Mouse (Mus musculus): ENCODE data around the gene Brca2.

Gene Brca2

DNA sequence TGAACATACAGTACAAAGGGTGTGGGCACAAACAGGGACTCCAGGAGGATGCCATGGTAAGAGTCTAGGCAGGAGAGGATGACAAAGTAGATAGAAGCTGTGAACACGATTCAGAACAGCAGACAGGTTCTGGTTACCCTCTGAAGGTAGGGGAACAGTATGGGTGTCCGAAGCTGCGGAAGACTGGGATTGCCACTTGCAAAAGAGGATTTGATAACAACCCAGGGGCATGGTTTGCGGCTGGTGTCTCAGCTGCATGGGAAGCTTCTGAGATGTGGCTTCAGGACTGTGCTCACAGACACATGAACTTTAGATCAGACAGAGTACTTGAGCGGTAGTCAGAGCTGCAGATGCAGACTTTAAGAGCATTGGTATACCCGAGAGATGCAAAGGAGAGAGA, 42.0 kb downstream of the Brca2 start:
- DNase-seq (ENCODE audit: low read depth, low spot score), result no peak

DNA sequence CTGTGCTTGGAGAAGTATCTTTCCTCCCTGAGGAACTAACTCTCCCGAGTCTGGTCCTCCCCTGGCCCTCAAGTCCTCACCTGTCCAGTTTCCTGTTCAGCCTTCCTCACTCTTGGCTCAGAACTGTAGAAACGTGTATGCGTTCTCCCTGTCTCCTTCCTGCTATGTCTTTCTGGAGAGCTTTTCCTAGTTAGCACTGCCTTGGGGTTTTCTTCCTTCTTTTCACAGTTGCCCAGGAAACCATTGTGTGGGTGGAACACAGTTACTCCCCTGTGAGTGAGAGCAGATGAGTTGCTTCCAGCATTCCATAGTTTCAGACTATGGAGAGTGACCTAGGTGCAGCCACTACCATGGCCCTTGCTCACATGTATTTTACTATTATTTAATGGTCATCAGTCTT, 43.8 kb downstream of the Brca2 start:
- no peak for DNase-seq (ENCODE audit: low read depth, low spot score)

- no peak for DNase-seq (ENCODE audit: low read depth, low spot score)
Measured at GRCm38 (mm10) chr5:150566971-150567370, 44.5 kb downstream of the Brca2 start.

DNA sequence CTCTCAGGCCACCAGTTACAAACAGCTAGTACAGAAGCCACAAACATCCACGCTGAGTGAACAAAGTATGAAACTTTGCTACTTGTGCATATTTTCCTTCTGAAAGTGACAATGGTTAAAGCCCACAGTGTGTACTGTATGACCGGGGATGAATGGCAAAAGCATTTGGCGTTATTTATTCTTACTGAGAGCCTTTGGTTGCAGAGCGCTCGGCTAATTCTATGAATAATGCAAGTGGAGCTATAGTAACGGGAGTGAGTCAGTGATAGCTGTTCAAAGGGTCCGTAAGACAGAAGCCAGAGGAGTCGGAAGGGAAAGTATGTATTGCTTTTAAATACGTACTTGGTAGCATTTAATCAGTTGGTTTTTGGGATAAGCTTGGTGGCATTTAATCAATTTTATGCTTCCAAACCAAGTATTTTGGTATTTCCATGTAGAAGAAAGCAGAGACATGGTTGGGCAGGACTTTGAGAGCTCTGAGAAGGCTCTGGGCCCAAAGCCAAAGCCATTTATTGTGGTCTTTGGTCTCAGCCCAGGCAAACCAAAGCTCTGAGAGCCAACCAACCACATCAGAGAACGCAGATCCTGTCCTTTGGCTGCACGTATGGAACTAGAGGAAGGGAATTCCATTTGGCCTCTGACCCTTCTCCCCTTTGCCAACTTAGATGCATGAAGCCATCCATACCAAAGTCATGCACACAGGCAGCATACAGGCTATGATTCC, 48.2 kb downstream of the Brca2 start:
- no peak for DNase-seq (ENCODE audit: low read depth, low spot score)

DNA sequence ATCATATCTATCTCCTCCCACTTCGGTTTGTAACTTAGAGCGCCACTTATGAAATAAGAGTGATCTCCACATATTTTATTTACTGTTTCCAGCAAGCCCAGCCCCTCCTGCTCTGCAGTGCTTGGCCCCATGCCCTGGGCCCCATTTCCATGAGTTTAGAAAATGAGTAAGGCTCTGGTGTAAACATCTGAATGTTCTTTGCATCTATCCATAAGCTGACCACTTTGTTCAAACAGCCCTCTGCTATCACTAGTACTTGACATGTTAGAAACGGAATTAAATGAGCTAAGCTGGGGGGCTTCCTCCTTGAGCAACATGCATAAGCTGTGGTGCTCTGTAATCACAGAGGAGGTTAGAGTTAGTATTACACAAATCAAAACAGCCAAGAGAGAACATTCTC, 52.0 kb downstream of the Brca2 start:
- no peak for DNase-seq (ENCODE audit: low read depth, low spot score)

DNA sequence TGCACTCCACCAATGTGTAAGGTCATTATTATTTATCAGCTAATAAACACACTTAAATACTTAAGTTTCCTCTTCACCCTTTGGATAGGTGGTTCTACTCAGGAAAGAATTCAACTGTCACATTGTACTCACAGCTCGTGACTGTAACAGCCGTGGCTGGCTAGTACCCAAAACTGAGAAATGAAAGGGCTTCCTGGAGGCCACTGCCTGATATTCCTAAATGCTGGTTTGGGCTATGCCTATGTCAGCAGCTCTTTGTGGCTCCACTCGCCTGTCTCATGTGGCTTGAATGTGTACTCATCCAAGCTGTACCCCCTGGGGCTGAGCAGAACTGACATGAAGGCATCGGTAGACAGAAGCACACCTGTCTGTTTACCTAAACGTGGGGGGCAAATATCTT, 52.5 kb downstream of the Brca2 start:
- no peak for DNase-seq (ENCODE audit: low read depth, low spot score)

GRCm38 (mm10) chr5:150576832-150577231, 54.4 kb downstream of the Brca2 start:
- DNase-seq (ENCODE audit: low read depth, low spot score), result no peak

DNA sequence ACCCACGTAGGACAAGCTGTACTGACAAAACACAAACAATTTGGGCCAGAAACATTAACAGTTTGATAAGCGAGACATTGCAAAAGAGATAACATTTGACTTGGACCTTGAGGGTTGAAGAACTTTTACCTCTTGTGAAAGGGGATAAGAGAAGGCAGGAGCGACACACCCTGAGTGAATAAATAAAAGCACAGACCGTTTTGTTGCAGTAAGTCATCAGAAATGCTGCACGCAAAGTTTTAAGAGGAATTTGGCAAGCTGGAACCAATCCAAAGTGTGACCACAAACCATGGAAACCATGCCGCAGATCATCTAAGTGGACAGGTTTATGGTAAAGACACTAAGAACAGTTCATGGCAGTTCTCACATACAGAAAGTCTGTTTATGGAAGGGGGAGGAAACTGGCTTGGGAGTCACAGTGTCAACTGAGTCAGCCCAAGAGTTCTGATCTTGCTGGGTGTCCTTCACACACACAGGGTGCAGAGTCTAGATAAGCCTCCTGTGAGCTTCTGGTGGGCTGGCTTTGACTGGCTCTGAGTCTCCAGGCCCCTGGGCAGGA, 56.3 kb downstream of the Brca2 start:
- DNase-seq (ENCODE audit: low read depth, low spot score), result no peak

- no peak for DNase-seq (ENCODE audit: low read depth, low spot score)
Measured at GRCm38 (mm10) chr5:150581180-150581579, 58.8 kb downstream of the Brca2 start.

- no peak for DNase-seq (ENCODE audit: low read depth, low spot score)
Measured at GRCm38 (mm10) chr5:150583181-150583580, 60.8 kb downstream of the Brca2 start.

DNA sequence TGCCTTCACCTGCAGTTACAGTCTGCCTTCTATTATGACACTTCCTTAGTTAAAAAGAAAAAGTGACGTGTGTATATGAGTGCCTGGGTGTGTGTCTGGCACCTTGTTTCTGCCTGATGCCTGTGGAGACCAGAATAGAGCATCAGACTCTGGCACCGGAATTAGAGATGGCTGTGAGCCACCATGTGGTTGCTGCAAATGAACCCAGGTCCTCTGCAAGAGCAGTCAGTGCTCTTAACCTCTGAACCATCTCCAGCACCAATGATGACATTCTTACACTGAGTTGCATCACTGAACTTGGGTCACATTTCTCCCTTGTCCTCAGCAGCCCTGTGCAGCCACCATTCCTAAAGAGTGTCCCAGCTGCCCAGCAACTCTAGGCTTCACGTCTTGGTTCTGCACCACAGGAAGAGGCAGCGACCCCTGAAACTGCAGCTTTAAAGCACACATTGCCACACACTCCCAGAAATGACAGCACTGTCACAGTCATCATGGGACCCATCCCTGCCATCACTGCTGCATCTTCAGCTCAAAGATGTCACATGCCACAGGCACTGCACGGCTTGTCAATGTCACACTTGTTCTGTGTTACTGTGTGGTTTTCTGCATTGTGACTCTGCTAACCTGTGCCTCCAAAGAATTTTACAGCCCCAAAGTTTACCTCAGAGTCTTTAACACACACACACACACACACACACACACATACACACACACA, 61.3 kb downstream of the Brca2 start:
- no peak for DNase-seq (ENCODE audit: low read depth, low spot score)

- no peak for DNase-seq (ENCODE audit: low read depth, low spot score)
Measured at GRCm38 (mm10) chr5:150584337-150584729, 61.9 kb downstream of the Brca2 start.

GRCm38 (mm10) chr5:150589945-150590344, 67.5 kb downstream of the Brca2 start:
- no peak for DNase-seq (ENCODE audit: low read depth, low spot score)

- DNase-seq (ENCODE audit: low read depth, low spot score), result no peak
Measured at GRCm38 (mm10) chr5:150592186-150592903, 69.9 kb downstream of the Brca2 start.

- no peak for DNase-seq (ENCODE audit: low read depth, low spot score)
Measured at GRCm38 (mm10) chr5:150592904-150593755, 70.7 kb downstream of the Brca2 start.

GRCm38 (mm10) chr5:150593756-150594648, 71.6 kb downstream of the Brca2 start:
- no peak for DNase-seq (ENCODE audit: low read depth, low spot score)

DNA sequence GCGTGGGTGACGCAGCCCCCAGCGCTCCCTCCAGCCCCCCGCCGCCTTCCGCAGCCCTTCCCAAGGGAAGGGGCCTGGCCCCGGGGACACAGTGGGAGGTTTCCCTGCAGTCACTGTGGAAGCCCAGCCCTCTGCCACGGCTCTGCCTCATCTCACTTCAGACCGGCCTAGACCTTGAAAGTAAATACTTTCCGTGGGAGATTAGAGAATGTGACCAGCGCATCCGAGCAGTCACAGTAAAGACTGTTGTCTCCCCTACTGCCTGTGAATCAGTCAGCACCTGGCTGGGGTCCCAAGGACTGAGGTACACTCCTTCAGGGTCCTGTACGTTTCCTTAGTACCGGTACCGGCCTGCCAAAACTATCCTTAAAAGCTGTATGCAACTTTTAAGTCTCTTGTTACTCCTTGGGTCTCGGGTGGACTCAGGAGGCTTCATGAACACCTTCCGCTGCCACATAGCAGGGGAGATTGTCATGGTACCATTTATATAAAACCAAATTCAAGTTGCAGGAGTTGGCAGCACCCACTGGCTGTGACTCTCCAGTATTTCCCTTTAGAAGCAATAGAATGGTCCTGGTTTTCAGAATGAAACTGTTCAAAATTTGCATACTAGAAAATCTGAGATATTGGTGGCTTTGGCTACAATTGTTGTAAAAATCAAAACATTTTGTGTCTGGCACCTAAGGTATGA, 72.4 kb downstream of the Brca2 start:
- DNase-seq (ENCODE audit: low read depth, low spot score), result no peak

- DNase-seq (ENCODE audit: low read depth, low spot score), result no peak
Measured at GRCm38 (mm10) chr5:150595366-150596016, 73.1 kb downstream of the Brca2 start.

- DNase-seq (ENCODE audit: low read depth, low spot score), result no peak
Measured at GRCm38 (mm10) chr5:150597088-150597487, 74.7 kb downstream of the Brca2 start, which contains the start of gene N4bp2l1. N4bp2l1 (minus strand) TSS chr5:150597188.

Measured in embryo, embryonic 11.5 days (tissue).